Mouse (Mus musculus): ENCODE results near the gene Tnk2.

Gene Tnk2

GRCm38 (mm10) chr16:32713556-32713955, 69.9 kb downstream of the Tnk2 start:
- DNase-seq (ENCODE audit: low spot score), result no peak

DNA sequence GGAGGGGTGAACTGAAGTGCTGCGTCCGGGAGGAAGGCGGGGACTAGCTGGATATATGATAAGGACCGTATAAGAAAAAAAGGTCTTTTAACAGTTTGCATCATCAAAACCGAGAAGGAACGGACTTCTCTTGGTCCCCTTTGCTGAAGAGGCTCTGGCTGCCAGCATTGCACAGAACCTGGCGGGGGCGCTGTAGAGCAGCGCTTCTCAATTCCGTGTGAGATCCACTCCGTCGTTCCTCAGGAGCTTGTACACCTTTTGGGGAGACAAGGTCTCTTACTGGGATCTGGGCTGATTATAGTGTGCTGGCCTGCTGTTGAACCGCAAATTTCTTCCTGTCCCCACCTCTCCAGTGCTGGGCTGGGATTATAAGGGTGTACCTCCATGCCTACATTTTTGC, 71.7 kb downstream of the Tnk2 start:
- no peak for DNase-seq (ENCODE audit: low spot score)

GRCm38 (mm10) chr16:32723163-32723562, 79.5 kb downstream of the Tnk2 start:
- DNase-seq (ENCODE audit: low spot score), result no peak

DNA sequence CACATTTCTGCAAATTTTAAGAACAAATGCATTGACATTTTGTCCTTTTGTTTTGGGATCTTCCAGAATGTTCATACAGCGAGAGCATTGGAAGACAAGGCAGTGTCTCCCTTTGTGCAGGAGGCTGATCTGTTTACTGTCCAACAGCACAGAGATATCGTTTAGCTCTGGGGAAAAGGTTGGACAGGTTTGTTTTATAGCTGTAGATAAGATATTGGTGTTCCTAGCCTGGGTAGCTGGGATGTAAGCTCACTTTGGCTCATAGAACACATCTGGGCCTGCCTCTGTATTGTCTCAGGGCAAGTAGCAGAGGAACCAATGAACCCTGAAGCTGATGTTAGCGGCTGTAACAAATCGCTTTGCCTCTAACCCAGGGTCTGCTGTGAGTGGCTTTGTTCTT, 80.1 kb downstream of the Tnk2 start:
- no peak for DNase-seq (ENCODE audit: low spot score)

DNA sequence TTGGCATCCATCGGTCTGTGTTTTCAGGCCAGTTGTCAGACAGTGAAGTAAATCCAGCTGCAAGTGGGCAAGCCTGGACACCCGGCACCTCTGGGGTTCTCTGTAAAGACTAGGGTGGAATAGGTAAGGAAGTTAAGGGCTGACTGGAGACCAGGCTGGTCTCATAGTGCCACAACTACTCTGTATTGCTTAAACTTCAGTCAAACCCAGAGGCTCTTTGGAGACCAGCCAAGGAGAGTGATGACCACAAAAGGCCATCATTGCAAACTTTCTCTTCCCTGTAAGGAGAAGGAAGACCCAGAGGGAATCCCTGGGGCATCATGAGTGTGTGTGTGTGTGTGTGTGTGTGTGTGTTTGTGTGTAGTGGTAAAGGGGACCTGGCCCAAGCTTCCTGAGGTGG, 80.6 kb downstream of the Tnk2 start:
- no peak for DNase-seq (ENCODE audit: low spot score)

GRCm38 (mm10) chr16:32726501-32726900, 82.8 kb downstream of the Tnk2 start:
- DNase-seq (ENCODE audit: low spot score), result no peak

DNA sequence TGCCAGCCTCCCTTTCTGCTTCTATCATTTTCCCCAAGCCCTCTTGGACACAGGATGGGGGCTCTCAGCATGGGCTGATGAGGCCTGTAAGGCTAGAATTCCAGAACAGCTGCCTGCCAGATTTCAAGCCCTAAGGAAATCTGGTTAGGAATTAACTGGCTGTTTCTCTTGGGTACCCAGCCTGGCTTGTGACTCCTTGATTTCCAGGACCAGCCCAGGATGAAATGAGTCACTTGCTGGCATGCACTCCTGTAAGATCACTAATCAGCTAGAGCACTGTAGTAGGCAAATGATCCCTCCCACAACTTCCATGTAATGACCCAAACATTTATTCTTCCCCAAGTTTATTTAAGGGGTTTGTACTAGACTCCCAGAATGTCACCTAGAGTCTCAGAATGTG, 84.6 kb downstream of the Tnk2 start:
- DNase-seq (ENCODE audit: low spot score), result no peak

DNA sequence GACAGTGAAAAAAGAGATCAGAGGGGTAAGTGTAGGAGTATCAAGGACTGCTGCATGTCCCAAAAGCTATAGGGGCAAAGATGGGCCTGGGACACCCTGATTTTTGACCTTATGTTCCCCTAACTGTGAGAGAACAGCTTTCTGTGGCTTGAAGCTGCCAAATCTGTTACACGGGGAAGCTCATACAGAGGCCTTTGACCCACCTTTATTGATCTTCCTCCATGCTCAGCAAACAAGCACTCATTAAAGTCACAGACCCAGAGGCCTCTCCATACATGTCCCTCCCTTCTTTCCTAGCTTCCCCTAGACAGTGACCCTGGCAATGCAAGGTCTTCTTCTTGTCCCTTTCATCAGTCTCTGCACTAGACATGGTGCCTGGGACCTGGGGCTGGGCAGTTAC, 85.1 kb downstream of the Tnk2 start:
- DNase-seq (ENCODE audit: low spot score), result no peak

Measured in urinary bladder, postnatal 14 days (tissue).